In genomic region chr1:175923848-175924787, GRCm38 (mm10) we compare ENCODE assay signal across 8 mouse cellular contexts. TPM values are rescaled to one million over a fixed set of nuclear protein-coding genes. Genes with fewer than 3 reads are reported as not detected.
DNase-seq lines count a peak whose midpoint lies in the region; ATAC-seq lines count a peak whose summit lies in the region.

No protein-coding gene starts in this region.

- peak; percentile 80 to 81; a peak in 3 of 4 replicates for ATAC-seq in hematopoietic stem cell, adult 5-6 weeks (replicated peaks in 1 of 2; ENCODE audit: insufficient read depth in 1 of 2, low FRiP score in 2 of 2, low TSS enrichment in 1 of 2, low read depth in 1 of 2, poor library complexity in 2 of 2, severe bottlenecking in 2 of 2)
- ATAC-seq in megakaryocyte, adult 5-6 weeks (ENCODE audit: poor library complexity, severe bottlenecking) = peak; percentile 80

- DNase-seq in MN1 (ENCODE audit: low spot score) = peak; percentile 75
- peak; percentile 39 for DNase-seq in brain, embryonic 18.5 days (ENCODE audit: low read depth, low spot score)
- peak; percentile 13 for DNase-seq in fibroblast of lung, adult 2 months (ENCODE audit: low read depth)
- peak; percentile 74 for DNase-seq in layer of hippocampus, adult 9-10 months (ENCODE audit: low spot score)
- DNase-seq in right cerebral cortex, postnatal 10 days (ENCODE audit: low spot score in 2 of 2) = peak; percentile 81 to 88
- DNase-seq in urinary bladder, postnatal 25 days (ENCODE audit: low spot score) = peak; percentile 73

RNA-seq across cellular contexts. Expression of gene Gm38100, which starts 4.0 kb away (rescaled TPM):
- 0.38 TPM in 1 of 2 replicates, not detected in the other for total RNA-seq in hematopoietic stem cell, adult 5-6 weeks (2017)
- total RNA-seq in megakaryocyte, adult 5-6 weeks (2015) = not detected in 2 replicates
- not detected in 2 replicates for total RNA-seq in megakaryocyte, adult 5-6 weeks (2017)

RNA-seq across cellular contexts. Expression of gene Exo1, which starts 43.7 kb away (rescaled TPM):
- total RNA-seq in hematopoietic stem cell, adult 5-6 weeks (2017) = 24.1 and 41.0 TPM in 2 replicates
- 22.8 and 27.0 TPM in 2 replicates for total RNA-seq in megakaryocyte, adult 5-6 weeks (2015)
- 16.3 and 20.8 TPM in 2 replicates for total RNA-seq in megakaryocyte, adult 5-6 weeks (2017)

RNA-seq across cellular contexts. Expression of gene Rbm8a2, which starts 54.8 kb away (rescaled TPM):
- 0.30 and 0.31 TPM in 2 replicates for total RNA-seq in hematopoietic stem cell, adult 5-6 weeks (2017)
- 0.16 and 0.20 TPM in 2 replicates for total RNA-seq in megakaryocyte, adult 5-6 weeks (2015)
- 0.20 and 0.26 TPM in 2 replicates for total RNA-seq in megakaryocyte, adult 5-6 weeks (2017)

Comparison
In these comparisons a context has a peak if more than half of its experiments do, and no peak if none do; other contexts are left out.
1. Peak in every context shown above with its lines: DNase-seq and ATAC-seq.
2. DNase-seq: peak in every context shown above with its lines; median percentile 84 in right cerebral cortex, postnatal 10 days; 75 in MN1; 74 in layer of hippocampus, adult 9-10 months; 73 in urinary bladder, postnatal 25 days; 39 in brain, embryonic 18.5 days; 13 in fibroblast of lung, adult 2 months.